Mouse (Mus musculus) v-Abl transformed pro-B cells (cell line): Measurements from ENCODE around the gene Dach1.

Source experiments
- in situ Hi-C, 2 experiments: fragments of 400-800 bp; cut with MboI; formaldehyde crosslinking; loops; one replicate each; pipeline ENCODE4 v1.15.1; 2025; ENCODE audit not compliant: unreplicated experiment in 2 of 2

Gene Dach1

DNA sequence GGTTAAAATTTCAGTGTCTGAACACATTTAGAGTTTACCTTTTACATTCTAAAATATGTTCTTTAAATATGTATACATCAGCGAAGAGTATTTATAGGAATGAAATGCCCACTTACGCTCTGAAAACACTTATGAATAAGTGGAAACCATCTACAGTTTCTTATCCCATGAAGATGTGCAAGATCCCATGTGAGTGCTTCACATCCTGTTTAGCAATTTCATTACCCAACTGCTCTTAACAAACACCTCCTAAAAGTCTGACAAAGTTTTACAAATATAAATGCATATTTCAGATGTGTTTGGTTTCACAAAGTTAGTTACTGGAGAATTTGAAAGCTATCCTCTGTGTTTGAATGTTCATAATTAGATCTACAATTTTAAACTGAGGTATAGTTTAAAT lies 59.6 kb downstream of the Dach1 start:
- in situ Hi-C loops = no loop called here

DNA sequence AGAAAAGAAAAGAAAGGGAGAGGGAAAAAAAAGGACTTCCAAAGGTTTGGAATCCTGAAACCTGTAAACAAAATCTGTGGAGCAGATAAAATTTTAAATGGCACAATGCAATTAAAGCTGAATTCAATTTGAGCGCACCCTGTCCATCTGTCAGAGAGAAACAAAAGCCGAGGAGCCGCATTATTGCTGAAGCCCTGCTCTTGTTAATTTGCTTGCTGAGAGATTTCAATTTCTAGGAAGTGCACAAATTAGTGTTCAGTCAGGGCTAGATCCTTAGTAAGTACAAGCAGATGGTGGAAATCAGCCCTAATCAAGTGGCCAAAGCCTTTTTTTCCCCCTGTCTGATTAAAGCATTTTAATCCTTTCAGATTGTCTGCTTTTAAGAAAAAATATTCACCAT lies 60.8 kb downstream of the Dach1 start:
- in situ Hi-C loops = no loop called here

DNA sequence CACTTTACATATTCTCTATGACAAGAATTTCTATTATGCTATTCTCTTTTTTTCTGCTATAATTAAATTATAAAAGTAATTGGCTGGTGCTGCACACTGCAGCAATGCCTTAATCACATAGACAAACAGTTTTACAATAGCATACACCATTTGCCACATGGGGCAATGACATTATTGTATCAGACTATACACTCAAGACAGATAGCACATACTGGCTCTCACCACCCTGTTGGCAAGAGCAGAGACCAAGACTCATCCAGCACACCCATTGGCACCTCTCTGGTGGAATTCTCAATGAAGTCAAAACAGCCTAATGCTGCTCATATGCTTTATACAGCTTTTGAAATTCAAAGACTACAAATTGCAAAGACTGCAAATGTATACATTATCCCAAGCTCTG lies 63.4 kb downstream of the Dach1 start:
- in situ Hi-C loops = no loop called here

DNA sequence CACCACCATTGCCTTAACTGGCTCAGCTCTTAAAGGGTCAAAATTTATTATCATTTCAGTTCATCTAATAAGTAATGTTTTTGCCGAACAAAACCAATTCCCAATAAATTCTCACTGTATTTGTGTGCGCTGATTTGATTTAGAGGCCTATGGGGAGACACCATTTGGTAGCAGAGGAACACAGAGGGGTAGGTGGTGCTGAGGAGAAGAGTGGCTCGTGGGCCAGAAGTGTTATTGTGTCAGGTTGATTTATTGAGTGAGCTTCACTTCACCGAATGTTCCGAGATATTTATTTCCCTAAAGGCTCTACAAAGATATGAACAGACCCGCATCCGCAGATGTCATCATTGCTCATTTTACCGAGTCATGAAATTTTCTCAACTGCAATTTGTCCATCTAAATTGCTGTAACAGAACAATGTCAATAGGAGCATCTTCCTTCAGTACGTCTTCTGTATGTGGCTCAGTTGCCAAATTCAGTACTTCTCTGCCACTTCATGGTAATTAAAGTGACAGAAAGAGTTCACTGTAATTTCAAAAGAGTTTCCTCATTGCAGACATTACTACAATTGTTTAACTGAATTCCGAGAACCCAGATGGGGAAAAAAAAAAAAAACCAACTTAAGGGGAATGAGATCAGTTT lies 65.1 kb downstream of the Dach1 start:
- in situ Hi-C loops = no loop called here

DNA sequence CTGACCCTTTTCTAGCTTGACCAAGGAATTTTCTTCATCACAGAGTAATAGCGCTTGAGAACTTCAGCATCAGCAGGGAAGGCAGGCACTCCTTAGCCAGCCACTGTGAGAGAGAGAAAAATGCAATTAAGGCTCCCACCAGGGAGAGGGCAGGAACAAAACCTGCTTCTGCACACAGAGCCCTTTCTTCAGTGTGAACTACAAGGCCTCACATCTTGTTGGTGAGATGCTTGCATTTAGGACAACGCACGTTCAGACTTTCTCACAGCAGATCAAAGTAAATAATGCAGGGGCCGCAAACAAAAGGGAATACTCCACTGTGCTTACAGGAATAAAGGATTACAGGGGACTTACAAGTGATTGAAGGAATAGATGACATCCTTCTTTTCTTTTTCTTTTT lies 74.3 kb downstream of the Dach1 start:
- in situ Hi-C loops = no loop called here

DNA sequence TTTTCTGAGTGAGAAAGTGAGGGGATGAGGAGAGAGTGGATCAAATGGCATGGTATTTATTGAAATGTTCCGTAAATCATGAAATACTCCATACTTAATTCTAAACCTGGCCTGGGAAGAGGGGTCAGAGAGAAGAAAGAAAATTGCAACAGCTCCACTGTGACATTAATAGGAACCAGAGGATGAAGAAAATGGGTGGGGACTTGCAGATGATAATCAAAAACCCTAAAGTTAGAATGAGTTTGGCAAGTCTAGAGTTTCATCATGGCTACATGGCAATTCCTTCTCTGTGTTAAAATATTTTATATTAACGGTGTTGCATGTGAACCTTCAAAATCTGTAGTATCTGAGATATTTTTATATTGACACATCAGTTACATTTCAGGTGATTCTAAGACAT lies 80.3 kb downstream of the Dach1 start:
- in situ Hi-C loops = no loop called here

DNA sequence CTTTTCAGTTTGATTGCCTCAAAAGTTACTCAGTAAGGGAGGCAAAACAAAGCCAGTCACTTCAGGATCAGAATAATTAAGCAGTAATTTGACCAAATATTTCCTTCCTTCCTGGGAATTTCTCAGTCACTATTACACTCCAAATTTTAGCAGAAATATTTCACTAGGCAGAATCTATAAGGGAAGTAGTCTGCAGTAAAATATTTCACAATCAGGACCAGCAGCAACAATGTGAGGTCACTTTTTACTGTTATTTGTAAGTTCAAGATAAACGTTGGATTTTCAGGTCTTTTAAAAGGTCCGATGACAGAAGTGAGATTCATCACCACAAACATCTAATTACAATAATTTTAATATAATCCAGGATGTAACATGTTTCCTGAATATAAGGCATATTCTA lies 82.2 kb downstream of the Dach1 start:
- in situ Hi-C loops = no loop called here

DNA sequence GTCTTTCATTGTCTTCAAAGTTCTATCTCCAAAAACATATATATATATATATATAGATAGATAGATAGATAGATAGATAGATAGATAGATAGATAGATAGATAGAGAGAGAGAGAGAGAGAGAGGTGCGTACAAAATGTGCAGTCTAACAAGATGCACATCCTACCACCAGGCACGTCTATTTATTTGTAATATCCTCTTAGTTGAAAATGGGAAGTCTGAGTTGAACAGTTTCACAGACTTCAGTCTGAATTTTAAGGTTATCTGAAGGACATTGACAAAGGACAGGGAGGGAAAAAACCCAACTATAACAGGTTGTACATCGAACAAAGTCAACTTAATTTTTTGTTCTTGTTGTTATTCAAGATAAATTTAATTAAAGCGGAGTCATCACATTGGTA lies 82.8 kb downstream of the Dach1 start:
- in situ Hi-C loops = no loop called here

DNA sequence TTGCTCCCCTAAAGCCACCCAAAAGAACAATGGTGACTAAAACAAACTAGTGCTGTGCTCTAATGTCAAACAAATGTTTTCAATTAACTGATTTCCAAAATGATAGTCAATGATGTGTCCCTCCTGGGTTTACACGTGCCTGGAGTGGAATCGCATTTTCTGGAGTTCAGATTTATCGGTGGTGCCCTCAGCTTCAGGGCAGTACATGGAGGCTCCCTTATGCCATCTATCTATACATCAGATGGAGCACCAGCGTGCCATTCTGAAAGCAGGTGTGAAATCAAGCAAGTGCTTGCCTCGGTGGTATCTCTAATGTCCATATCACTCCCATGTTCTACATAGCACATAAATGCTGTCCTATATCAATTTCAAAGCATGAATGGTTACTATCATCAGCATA lies 84.4 kb downstream of the Dach1 start:
- in situ Hi-C loops = no loop called here

DNA sequence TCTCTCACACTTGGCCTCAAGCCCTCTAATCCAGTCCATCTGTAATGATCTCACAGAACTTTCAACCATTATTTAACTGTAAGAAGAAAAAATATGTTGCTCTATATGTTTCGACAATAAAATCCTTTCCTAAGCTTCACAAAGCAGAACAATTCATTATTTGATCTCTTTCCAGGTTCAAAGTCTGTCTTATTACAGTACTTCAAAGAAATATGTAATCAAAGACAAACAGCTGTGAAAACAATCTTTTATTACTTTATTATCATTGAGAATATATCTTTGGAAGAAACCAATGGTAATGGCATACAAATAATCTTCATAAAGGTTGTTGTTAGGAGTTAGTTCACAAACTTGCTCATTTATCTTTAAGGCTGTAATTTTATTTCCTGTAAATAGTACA lies 84.8 kb downstream of the Dach1 start:
- in situ Hi-C loops = no loop called here

DNA sequence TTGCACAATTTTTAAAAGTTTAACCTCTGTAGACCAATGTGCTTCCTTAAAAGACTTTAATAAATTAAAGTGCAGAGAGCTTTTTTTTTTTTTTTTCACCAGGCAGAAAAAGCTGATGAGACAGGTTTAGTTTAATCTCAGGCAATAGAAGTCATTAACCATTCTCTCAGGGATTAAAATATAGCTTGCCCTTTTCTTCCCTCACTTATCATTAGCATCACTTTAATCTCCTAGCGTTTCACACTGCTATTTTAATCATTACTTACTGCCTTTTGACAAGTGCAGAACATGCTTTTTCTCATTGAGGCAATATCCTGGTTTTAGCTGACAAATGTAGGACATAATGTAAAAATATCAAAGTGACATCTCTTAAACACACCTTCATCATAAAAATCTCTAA lies 86.1 kb downstream of the Dach1 start:
- in situ Hi-C loops = no loop called here

DNA sequence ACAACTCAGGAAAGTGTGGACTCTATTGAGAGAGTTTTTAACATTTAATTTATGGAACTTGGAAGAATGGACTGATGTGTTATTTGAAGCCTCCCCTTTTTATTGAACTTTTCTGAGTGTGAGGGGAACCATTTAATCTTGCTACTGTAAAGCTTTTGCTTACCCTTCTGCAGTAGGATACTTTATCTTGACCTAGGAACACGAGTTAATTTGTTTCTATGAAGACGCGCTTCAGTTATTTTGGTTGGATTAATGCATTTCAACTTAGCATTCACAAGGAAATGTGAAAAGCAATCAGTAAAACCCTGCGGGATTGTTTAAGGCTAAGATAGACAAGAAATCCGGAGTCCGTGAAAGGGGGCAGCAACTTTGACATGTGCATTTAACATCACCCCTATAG lies 89.6 kb downstream of the Dach1 start:
- in situ Hi-C loops = no loop called here

DNA sequence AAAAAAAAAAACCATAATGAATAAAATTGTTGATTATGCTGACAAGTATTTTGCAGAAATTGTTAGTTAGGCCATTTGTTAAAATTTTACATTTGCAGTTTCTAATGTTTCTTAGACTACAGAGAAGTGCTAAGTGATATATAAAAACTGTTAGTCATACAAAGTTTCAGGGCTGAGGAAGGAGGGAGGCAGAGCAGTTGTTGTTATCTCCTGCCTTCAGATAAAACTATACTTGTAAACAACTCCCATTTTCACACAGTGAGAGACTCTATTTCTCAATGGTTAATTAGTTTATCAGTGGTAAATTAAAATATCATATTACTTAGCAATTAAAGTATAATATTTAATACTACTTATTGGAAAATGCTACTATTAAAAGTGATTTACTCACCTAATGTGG lies 91.6 kb downstream of the Dach1 start:
- in situ Hi-C loops = no loop called here

DNA sequence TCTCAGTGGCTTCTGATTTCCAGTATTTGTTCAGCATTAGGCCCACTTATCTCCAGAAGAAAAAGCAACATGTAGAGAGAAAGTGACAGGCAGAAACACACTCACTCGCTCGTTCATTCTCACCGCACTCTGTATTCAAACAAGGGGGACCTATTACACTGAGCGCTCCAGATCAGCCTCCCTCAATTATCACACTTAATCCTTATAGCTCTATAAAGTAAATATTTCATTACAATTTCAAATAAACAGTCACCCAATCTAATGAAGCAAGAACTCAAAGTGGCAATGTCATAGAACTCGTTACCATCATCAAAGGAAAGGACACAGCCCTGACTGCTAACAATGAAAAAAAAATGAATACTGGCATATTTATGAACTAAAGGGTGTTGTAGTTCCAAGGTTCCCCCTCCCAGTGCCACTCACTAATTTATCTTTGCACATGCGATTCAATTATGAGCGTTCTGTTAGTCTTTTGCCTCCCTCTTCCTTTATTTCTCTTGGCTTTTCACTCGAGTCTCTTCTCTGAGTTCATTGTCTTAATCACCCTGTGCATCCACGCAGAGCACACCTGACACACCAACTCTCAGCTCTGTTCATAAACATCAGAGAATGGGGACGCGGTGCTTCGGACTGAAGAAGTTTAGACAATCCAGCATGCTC lies 96.0 kb downstream of the Dach1 start:
- in situ Hi-C loops = no loop called here

DNA sequence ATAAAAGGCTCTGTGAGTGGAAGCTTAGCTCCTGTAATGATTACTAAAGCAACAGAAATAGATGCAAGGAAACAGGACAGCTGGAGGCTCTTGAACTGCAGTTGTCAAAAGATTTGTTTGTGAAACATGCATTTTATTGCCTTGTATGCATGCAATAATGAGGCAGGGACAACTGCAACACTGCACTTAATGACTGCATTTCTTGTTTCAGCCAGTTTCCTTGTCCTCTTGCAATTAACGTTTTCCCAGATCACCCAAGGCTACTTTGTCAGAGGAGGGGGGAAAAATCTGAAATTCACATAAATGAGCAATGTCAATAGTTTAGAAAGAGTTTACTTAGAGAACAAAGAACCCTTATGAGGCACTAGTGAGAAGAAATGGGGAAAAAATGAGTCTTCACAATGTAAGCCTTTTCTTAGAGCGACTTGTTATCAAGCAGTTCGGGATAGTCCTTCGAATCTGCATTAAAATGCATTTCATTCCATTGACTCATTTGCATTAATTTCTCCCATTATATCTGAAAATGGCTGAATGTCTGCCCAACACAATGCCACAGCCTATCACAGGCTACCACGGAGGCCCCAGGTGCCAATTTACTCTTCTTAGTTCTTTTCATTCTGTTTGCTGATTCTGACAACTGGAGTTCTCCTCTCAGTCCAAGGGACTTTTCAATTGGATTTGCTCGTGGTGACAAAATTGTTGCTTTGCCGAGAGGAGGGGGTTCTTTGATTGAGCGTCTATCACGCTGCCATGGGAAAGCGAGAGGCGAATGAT lies 96.7 kb downstream of the Dach1 start:
- in situ Hi-C loops = no loop called here

DNA sequence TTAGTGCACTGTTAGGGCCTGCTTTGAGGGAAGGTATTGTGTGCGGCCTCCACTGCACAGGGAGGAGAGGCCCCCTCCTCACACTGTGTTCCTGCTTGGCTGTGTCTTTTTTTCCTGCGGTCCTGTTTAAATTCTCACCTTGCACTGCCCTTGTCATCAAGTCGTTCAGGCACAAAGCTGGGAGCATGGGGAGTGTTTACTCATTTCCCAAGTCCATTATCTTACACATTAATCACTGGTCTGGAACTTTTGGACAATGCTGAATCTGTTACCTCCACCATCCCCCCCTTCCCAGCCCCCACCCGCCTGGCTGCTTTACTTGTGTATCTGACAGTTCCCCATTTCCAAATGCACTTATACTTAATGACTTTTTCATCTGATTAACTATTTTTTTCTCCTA lies 97.7 kb downstream of the Dach1 start:
- in situ Hi-C loops = no loop called here

DNA sequence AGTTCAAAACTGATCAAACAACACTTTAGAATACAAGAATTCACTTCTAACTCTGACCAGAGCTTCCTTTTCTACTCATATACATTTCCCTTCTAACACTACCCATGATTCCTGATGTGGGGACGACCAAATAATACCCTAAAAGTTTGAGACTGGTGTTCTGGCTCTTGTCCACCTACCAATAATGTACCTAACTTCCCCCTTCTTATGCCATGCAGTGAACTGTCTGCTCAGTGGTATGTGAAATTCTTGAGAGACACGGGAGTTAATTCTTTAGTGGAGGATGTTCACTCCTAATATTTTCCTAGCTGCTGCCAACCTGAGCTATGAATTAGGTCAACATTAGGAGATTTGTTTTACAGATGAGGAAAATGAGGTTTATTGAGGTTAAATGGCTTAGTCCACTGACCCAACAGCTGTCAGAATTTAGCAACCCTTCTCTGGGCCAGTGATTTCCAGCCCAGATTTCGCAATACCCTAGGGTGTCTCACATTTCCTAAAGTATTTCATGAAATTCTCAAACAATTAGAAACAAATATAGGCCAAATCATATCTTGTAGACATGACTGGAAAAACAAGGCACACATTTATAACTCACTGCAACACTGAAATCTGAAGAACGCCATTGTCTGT lies 102.2 kb downstream of the Dach1 start:
- in situ Hi-C loops = no loop called here

DNA sequence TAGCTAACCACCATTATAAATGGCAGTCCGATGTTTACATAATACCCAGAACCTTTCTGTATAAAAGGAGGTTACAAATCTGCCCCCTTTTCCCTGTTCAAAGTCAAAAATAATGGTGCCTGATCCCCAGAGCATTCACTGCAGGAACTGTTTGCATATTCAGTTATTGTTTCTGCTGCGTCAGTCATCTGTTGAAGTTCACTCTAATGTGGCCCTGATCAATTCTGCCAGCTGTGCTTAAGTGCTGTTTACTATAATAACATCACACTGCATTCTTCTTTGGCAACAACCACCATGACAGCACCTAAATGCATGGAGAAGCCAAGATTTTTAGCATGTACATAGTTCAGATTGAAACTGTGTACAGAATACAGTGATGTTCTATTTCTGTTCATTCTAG lies 105.4 kb downstream of the Dach1 start:
- in situ Hi-C loops = no loop called here

DNA sequence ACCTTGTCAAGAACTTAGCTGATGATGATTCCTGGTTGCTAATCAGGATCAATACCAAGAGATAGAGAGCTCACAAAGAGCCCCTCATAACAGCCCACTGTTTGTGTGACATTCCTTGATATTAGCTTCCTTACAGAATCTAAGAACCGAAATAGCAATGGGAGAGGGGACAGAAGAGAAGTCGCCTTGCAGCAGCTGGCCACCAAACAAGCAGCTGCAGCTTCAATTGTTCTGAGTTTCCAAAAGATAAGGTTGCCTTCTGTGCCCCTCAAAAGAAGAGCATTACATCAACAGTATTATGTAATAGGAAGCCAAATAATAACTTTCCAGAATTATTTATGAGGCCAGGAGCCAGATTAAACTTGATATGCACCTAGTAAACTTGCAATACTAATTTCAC lies 120.2 kb downstream of the Dach1 start:
- in situ Hi-C loops = no loop called here

DNA sequence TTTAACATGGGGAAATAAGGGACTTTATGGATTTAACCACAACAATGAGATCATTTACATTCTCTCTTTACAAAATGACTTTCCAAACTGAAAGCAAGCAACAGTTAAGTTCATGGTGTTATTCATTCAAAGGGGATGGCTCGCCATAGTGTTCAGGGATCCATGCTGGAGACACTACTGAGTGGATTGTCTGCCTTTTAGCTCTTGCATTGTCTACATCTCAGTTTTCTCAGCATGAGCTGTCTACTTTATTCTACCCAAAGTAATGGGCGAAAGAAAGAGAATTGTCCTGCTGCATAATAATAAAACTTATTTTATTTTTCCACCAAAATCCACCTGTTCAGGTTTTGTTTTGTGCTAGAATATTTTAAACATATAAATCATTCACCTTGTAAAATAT lies 121.2 kb downstream of the Dach1 start:
- in situ Hi-C loops = no loop called here

DNA sequence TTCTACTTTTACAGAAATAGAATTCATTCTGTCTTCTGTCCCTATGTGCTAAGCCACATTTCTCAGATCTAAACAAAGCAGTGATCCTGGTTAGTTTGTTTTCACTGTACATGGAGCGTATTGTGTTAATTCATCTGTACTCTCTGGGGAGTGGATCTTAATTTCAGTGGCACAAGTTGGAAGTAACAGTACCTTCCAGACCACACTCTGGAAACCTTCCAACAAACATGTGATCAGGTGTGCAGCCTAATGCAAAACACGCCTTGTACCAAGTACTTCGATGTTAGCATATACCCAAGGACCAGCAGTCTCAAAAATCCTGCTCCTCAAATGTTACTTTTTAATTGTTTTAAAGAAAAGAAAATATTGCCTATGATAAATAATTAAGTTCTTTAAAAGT lies 121.9 kb downstream of the Dach1 start:
- in situ Hi-C loops = no loop called here

DNA sequence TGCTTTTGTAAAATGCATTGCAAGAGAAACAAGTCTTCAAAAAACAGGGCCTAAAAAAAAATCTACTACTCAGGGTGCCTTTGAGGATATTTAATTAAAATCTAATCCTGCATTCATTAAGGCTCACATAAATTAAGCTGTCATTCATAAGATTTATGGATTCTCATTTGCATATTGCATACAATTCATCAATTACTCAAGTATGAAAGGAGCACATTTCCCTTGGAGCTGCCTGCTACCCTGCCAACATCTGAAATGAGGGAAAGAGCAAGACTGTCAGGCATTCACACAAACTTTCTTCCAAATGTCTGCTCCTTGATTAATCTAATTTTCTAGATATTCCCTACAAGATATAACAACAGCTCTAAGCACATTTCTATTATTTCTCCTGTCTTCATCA lies 122.6 kb downstream of the Dach1 start:
- in situ Hi-C loops = no loop called here
